Mouse (Mus musculus) heart, embryonic 11.5 days (tissue): ENCODE measurements around the gene Camsap2. TPM values are rescaled to one million over a fixed set of nuclear protein-coding genes. Genes with fewer than 3 reads are reported as not detected.
A peak's percentile ranks its signal among the peaks of the same experiment; 100 is the strongest.

Experiments
- ATAC-seq: fragments of 200-750 bp; cut with Nextera tagmentation; replicated peaks from 2 replicates; pipeline ENCODE4 v1.8.0; 2017; ENCODE audit warnings: moderate library complexity; ENCODE audit not compliant: insufficient number of reproducible peaks, low FRiP score, low TSS enrichment
- H3K27ac ChIP-seq: fragments of 300-500 bp; sonication (generic); 2 replicates; pipeline ENCODE4 v1.5.1; 2014; ENCODE audit warnings: mild to moderate bottlenecking, low read depth, low read length
- H3K27me3 ChIP-seq: fragments of 300-500 bp; sonication (generic); 2 replicates; pipeline ENCODE4 v1.6.1; 2014; ENCODE audit warnings: mild to moderate bottlenecking, low read length, mixed read lengths; ENCODE audit not compliant: control insufficient read depth, insufficient read depth
- H3K36me3 ChIP-seq: fragments of 300-500 bp; sonication (generic); 2 replicates; pipeline ENCODE4 v1.6.1; 2014; ENCODE audit warnings: mild to moderate bottlenecking, low read length, moderate library complexity, mixed read lengths; ENCODE audit not compliant: control insufficient read depth, insufficient read depth
- H3K4me1 ChIP-seq: fragments of 300-500 bp; sonication (generic); 2 replicates; pipeline ENCODE4 v1.6.1; 2014; ENCODE audit warnings: low read length; ENCODE audit not compliant: control insufficient read depth, insufficient read depth
- H3K4me2 ChIP-seq: fragments of 300-500 bp; sonication (generic); 2 replicates; pipeline ENCODE4 v1.6.1; 2014; ENCODE audit warnings: mild to moderate bottlenecking, moderate library complexity
- H3K4me3 ChIP-seq: fragments of 300-500 bp; sonication (generic); 2 replicates; pipeline ENCODE4 v1.5.1; 2014; ENCODE audit warnings: low read depth, low read length
- H3K9ac ChIP-seq: fragments of 300-500 bp; sonication (generic); 2 replicates; pipeline ENCODE4 v1.6.1; 2014; ENCODE audit warnings: mild to moderate bottlenecking, low read depth, low read length, moderate library complexity
- H3K9me3 ChIP-seq: fragments of 300-500 bp; sonication (generic); replicated peaks from 2 replicates; pipeline ENCODE4 v1.6.1; 2016; ENCODE audit warnings: low read length; ENCODE audit not compliant: control insufficient read depth
- WGBS: fragments of 180-500 bp; shearing (Covaris S2); extraction: QIAGEN DNeasy Blood & Tissue Kit; methylation state at CpG from one replicate; pipeline ENCODE4 v1.1.7; 2014; ENCODE audit not compliant: insufficient replicate concordance; 5-methylcytosine and 5-hydroxymethylcytosine counted together
- polyA plus RNA-seq: library from polyadenylated mRNA; unstranded; fragments of >200 nt; fragmentation: Nextera tagmentation; extraction: Ambion mirVana; gene quantifications from 2 replicates; pipeline ENCODE4 v1.2.1, GENCODE M21; 2014

Camsap2 gene
- polyA plus RNA-seq, 1 experiment from 2014 or later: 11.3 TPM

DNA sequence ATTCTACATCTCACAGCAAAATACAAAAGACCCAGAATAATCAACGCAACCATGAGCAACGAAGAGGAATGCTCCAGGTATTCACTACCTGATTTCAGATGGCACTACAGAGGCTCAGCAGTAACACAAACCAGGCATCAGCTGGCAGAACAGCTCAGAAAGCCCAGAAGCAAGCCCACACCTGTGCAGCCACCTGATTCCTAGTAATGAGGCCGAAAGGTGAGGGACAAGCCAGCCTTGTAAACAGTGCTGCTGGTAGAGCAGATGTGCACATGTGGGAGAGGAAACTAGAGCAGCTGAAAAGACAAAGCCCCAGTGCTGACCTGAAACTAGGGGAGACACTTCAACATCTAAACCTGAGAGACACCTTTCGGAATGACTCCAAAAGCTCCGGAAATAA, 36.7 kb downstream of the Camsap2 start:
- Histone ChIP-seq H3K9me3 (no peaks in the 10 kb centered on the region), H3K4me1 (no peaks in the 10 kb centered on the region), H3K27me3 (no peaks in the 10 kb centered on the region), H3K9ac (no peak overlapping the region), H3K27ac (no peak overlapping the region), H3K4me3 (no peak overlapping the region), H3K4me2 (no peak overlapping the region), H3K36me3 (no peaks in the 10 kb centered on the region)
- no peak for ATAC-seq
- 89% methylated on average over 5 of the region's 5 CpGs for WGBS

DNA sequence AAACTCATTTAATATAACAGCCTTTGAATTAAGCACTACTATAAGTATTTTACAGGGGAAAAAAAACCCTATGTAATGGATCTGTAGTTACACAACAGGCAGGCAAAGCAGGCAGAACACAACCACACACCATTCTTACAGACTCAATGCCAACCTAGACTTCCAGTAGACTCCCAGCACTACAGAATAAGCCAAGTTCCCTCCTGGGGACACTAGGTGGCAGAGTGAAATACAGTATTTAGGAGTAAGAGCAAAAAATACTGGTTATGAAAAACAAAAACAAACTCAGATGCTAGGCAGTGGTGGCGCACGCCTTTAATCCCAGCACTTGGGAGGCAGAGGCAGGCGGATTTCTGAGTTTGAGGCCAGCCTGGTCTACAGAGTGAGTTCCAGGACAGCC, 39.5 kb downstream of the Camsap2 start:
- Histone ChIP-seq H3K4me3 (no peak overlapping the region), H3K36me3 (no peaks in the 10 kb centered on the region), H3K9ac (no peak overlapping the region), H3K27ac (no peak overlapping the region), H3K27me3 (no peaks in the 10 kb centered on the region), H3K4me1 (no peaks in the 10 kb centered on the region), H3K4me2 (no peak overlapping the region), H3K9me3 (no peaks in the 10 kb centered on the region)
- no peak for ATAC-seq
- 78% methylated on average over 3 of the region's 3 CpGs for WGBS

DNA sequence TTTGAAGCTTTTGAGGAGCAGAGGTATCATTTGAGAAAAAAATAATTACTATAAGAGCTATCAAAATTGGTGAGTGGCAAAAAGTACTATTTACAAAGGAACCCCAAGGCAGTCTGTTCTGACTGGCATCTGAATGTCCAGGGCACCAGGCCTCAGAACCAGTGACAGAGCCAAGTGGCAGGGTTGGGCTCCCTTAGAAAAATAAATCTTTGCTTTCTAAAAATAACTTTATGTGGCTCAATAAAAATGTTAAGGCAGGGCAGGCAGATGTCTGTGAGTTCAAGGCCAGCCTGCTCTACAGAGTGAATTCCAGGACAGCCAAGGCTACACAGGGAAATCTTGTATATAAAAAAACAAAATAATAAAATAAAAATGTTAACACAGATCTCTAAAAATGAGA, 51.9 kb downstream of the Camsap2 start:
- H3K4me3 ChIP-seq: no peak overlapping the region
- ATAC-seq: no peak
- no peaks in the 10 kb centered on the region for H3K27me3 ChIP-seq
- no peaks in the 10 kb centered on the region for H3K9me3 ChIP-seq
- no peak overlapping the region for H3K4me2 ChIP-seq
- no peaks in the 10 kb centered on the region for H3K36me3 ChIP-seq
- no peak overlapping the region for H3K27ac ChIP-seq
- no peaks in the 10 kb centered on the region for H3K4me1 ChIP-seq
- H3K9ac ChIP-seq: no peak overlapping the region

DNA sequence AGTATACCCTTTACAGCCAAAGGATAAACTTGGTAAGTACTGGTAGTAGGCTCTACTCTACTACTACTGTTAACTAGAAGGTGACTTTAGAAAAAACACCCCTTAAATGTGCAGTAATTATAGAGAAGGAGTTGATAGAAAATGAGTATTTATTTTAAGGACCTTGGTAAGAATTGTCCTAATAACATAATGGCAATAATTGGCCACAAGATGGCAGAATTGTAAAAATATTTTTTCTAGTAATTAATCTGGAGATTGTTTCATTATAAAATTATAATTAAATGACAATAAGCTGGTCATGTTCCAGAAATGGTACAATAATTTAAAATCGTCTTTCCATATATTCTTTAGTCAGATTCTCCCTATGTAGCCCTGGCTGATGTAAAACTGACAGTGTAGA, 56.1 kb downstream of the Camsap2 start:
- no peak for ATAC-seq
- no peak overlapping the region for H3K27ac ChIP-seq
- H3K4me2 ChIP-seq: no peak overlapping the region
- no peaks in the 10 kb centered on the region for H3K27me3 ChIP-seq
- H3K4me1 ChIP-seq: no peaks in the 10 kb centered on the region
- H3K4me3 ChIP-seq: no peak overlapping the region
- no peaks in the 10 kb centered on the region for H3K36me3 ChIP-seq
- no peaks in the 10 kb centered on the region for H3K9me3 ChIP-seq
- 57% methylated on average over 1 of the region's 1 CpGs for WGBS
- no peak overlapping the region for H3K9ac ChIP-seq

DNA sequence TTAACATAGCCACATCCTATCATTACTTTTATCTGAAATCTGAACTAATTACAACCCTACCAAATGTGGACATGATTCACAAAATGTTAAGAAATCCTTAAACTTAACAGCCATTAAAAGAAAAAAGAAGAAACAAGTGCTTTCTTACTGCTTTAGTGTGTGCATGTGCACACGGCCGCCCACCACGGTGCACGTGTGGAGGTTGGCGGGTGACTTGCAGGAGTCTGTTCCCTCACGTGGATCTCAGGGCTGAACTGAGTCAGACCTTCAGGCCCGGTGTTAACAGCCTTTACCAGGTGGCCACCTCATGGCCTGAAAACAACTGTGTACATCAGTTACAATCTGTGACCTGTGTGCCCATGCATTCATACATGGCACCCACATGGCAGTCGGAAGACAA, 68.5 kb downstream of the Camsap2 start:
- H3K36me3 ChIP-seq: peaks cover 41% of the 10 kb centered on the region
- H3K27me3 ChIP-seq: no peaks in the 10 kb centered on the region
- ATAC-seq: no peak
- H3K9me3 ChIP-seq: no peaks in the 10 kb centered on the region
- no peaks in the 10 kb centered on the region for H3K4me1 ChIP-seq
- WGBS: 88% methylated on average over 8 of the region's 8 CpGs
- no peak overlapping the region for H3K4me3 ChIP-seq
- no peak overlapping the region for H3K27ac ChIP-seq
- no peak overlapping the region for H3K9ac ChIP-seq
- no peak overlapping the region for H3K4me2 ChIP-seq

DNA sequence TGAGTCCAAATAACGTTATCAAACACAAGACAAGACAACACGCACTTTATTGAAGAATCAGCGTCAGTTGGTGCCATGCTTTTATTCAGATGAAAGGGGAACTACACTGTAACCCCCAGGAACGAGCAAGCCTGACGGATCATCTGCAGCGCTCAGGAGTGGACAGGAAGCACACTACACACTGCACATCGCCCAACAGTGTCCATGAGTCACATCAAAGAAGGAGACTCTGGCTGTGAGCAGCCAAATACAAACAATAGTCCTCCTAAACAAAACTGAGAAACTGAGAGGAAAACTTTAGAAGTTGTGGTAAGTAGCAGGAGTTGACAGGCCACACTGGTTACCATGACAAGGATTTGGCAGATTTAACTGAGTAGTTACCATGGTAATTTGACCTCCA, 77.7 kb downstream of the Camsap2 start:
- peaks cover 6% of the 10 kb centered on the region; the same call in 1 of the 2 replicates for H3K27me3 ChIP-seq
- no peaks in the 10 kb centered on the region for H3K9me3 ChIP-seq
- peaks cover 15% of the 10 kb centered on the region for H3K36me3 ChIP-seq
- H3K4me3 ChIP-seq: no peak overlapping the region
- WGBS: 79% methylated on average over 7 of the region's 7 CpGs
- no peak overlapping the region for H3K27ac ChIP-seq
- H3K4me1 ChIP-seq: no peaks in the 10 kb centered on the region
- no peak for ATAC-seq
- no peak overlapping the region for H3K4me2 ChIP-seq
- no peak overlapping the region for H3K9ac ChIP-seq

DNA sequence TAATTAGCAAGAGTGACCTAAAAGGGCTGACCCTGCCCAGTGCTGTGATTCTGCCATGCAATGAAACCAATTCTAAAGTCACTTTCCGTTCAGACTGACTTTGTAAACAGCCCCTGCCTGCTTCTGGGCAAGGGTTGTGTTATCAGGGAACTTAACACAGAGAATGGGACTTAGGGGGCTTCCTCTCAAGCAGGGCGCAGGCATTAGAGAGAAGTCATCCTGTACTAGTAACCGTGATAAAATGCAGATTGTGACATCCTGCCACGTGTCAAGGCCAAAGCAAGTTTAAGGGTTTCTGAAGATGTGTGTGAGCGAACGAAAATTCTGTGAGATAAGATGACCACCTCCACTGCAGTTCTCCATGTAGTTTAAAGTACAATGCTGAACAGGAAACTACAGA, 79.8 kb downstream of the Camsap2 start:
- no peaks in the 10 kb centered on the region for H3K9me3 ChIP-seq
- no peaks in the 10 kb centered on the region for H3K36me3 ChIP-seq
- no peak overlapping the region for H3K4me2 ChIP-seq
- H3K4me1 ChIP-seq: no peaks in the 10 kb centered on the region
- H3K4me3 ChIP-seq: no peak overlapping the region
- H3K9ac ChIP-seq: no peak overlapping the region
- no peak for ATAC-seq
- 29% methylated on average over 6 of the region's 6 CpGs for WGBS
- H3K27ac ChIP-seq: no peak overlapping the region
- H3K27me3 ChIP-seq: peaks cover 23% of the 10 kb centered on the region

DNA sequence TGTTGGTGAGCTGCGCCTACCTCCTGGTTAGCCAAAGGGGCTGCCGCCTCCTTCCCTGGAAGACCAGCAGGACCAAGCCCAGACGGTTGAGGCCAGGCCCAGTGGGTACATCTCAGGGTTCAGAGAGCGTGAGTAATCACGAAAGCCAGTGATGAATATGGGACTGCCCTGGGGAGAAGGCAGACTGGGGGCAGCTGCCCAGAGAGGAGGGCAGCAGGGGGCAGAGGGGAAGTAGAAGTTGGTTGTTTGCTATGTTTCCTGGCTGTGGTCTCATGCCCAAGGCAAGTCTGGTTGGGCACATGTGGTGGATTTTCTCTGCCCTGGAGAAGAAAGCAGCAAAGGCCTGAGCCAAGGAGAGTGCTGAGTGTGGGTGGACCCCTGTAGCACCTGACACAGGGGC, 82.5 kb downstream of the Camsap2 start:
- Histone ChIP-seq H3K9me3 (no peaks in the 10 kb centered on the region), H3K9ac (no peak overlapping the region), H3K4me2 (no peak overlapping the region), H3K27me3 (peaks cover 51% of the 10 kb centered on the region), H3K36me3 (no peaks in the 10 kb centered on the region), H3K27ac (no peak overlapping the region), H3K4me3 (no peak overlapping the region), H3K4me1 (peaks cover 11% of the 10 kb centered on the region)
- ATAC-seq: no peak
- 87% methylated on average over 5 of the region's 5 CpGs for WGBS

DNA sequence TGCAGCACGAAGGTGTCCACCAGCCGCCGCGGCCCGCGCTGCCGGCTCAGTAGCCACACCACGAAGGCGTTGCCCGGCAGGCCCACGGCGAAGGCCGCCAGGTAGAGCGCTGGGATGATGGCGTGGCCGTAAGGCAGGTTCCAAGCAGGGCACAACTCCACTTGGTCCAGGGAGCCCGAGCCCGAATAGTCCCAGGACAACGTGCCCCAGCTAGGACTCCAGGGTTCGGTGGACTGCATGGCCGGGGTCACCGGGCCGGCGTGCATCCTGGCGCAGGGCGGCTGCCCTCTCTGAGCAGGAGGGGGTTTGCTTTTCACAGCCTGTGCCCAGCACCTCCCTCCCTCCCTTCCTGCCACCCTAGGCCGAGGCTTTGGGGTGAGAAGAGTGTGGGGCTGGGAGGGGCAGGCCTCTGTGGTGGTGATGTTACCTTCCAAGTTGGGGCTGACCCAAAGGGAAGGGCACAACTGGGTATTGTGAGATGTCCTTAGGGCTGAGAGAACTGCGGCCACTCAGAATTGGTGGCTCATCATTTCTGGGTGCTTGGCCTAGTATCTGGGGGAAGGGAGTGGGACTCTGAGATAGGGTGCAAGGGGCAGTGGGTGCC, 85.2 kb downstream of the Camsap2 start, which contains the start of gene Gpr25:
TSS of gene Gpr25 (minus strand) at position 239 of the 604 bp plus-strand sequence.
- Histone ChIP-seq H3K4me1 (peaks cover 11% of the 10 kb centered on the region), H3K36me3 (no peaks in the 10 kb centered on the region), H3K4me3 (peak within 1 kb of the TSS; percentile 58), H3K27me3 (peaks cover 65% of the 10 kb centered on the region), H3K9me3 (no peaks in the 10 kb centered on the region), H3K9ac (peak within 1 kb of the TSS; percentile 50), H3K27ac (no peak within 1 kb of the TSS), H3K4me2 (peak within 1 kb of the TSS; percentile 95)
- 7% methylated on average over 24 of the region's 28 CpGs for WGBS
- ATAC-seq: 0 out of 2 replicates have a peak, but pooled peaks have one; percentile 23
